Mouse (Mus musculus) limb, embryonic 11.5 days (tissue): ENCODE results near the gene Nrm. TPM values are rescaled to one million over a fixed set of nuclear protein-coding genes. Genes with fewer than 3 reads are reported as not detected.

Experiments
- ATAC-seq: fragments of 200-750 bp; cut with Nextera tagmentation; 2 replicates; pipeline ENCODE4 v1.8.0; 2017; ENCODE audit warnings: low read depth; ENCODE audit not compliant: insufficient number of reproducible peaks, low FRiP score, low TSS enrichment
- DNase-seq: peaks from one replicate; pipeline ENCODE4 v3.0.0-alpha.2; 2015; ENCODE audit warnings: low spot score
- H3K27ac ChIP-seq: fragments of 300-500 bp; sonication (generic); replicated peaks from 2 replicates; pipeline ENCODE4 v1.5.1; 2014; ENCODE audit warnings: low read depth, mild to moderate bottlenecking, low read length
- H3K27me3 ChIP-seq: fragments of 300-500 bp; sonication (generic); 2 replicates; pipeline ENCODE4 v1.6.1; 2014; ENCODE audit warnings: mild to moderate bottlenecking, low read length, mixed read lengths; ENCODE audit not compliant: control insufficient read depth, insufficient read depth
- H3K36me3 ChIP-seq: fragments of 300-500 bp; sonication (generic); 2 replicates; pipeline ENCODE4 v1.6.1; 2014; ENCODE audit warnings: mild to moderate bottlenecking, low read length, moderate library complexity, mixed read lengths; ENCODE audit not compliant: control insufficient read depth, insufficient read depth
- H3K4me1 ChIP-seq: fragments of 300-500 bp; sonication (generic); 2 replicates; pipeline ENCODE4 v1.6.1; 2014; ENCODE audit warnings: low read length, mixed read lengths; ENCODE audit not compliant: control insufficient read depth, insufficient read depth
- H3K4me2 ChIP-seq: fragments of 300-500 bp; sonication (generic); 2 replicates; pipeline ENCODE4 v1.6.1; 2014; ENCODE audit warnings: low read depth, mild to moderate bottlenecking, moderate library complexity; ENCODE audit not compliant: severe bottlenecking
- H3K4me3 ChIP-seq: fragments of 300-500 bp; sonication (generic); 2 replicates; pipeline ENCODE4 v1.5.1; 2014; ENCODE audit warnings: low read depth, low read length
- H3K9ac ChIP-seq: fragments of 300-500 bp; sonication (generic); 2 replicates; pipeline ENCODE4 v1.6.1; 2014; ENCODE audit warnings: mild to moderate bottlenecking, low read length
- H3K9me3 ChIP-seq: fragments of 300-500 bp; sonication (generic); 2 replicates; pipeline ENCODE4 v1.6.1; 2016; ENCODE audit warnings: low read length; ENCODE audit not compliant: control insufficient read depth
- whole genome bisulfite sequencing: fragments of 180-500 bp; shearing (Covaris S2); extraction: QIAGEN DNeasy Blood & Tissue Kit; methylation state at CpG from one replicate; pipeline ENCODE4 v1.1.7; 2014; 5-methylcytosine and 5-hydroxymethylcytosine counted together
- polyA plus RNA-seq: library from polyadenylated mRNA; unstranded; fragments of >200 nt; fragmentation: Nextera tagmentation; extraction: Ambion mirVana; gene quantifications from 2 replicates; pipeline ENCODE4 v1.2.1, GENCODE M21; 2014

Nrm gene
- polyA plus RNA-seq, 1 experiment from 2014 or later = 55.6 TPM

- no peak for ATAC-seq
- 41% methylated on average over 10 of the region's 10 CpGs for WGBS
- Histone ChIP-seq H3K4me3 (no peak overlapping the region), H3K4me2 (peak overlapping the region; percentile 17; the same call in 1 of the 2 replicates), H3K9ac (0 out of 2 replicates have a peak overlapping the region, but pooled peaks have one; percentile 30), H3K36me3 (no peaks in the 10 kb centered on the region), H3K27me3 (0 out of 2 replicates have a peak, but pooled peaks cover 2% of the 10 kb centered on the region), H3K9me3 (no peaks in the 10 kb centered on the region), H3K27ac (0 out of 2 replicates have a peak overlapping the region, but pooled peaks have one; percentile 30), H3K4me1 (peaks cover 8% of the 10 kb centered on the region; the same call in 1 of the 2 replicates)
- peak; percentile 46 for DNase-seq
Observed at GRCm38 (mm10) chr17:35817226-35817625, 43.9 kb upstream of the Nrm start.

GRCm38 (mm10) chr17:35820111-35820510 is 41.0 kb upstream of the Nrm start:
- Histone ChIP-seq H3K9me3 (no peaks in the 10 kb centered on the region), H3K4me1 (peaks cover 14% of the 10 kb centered on the region; the same call in 1 of the 2 replicates), H3K27ac (no peak overlapping the region), H3K36me3 (no peaks in the 10 kb centered on the region), H3K4me2 (no peak overlapping the region), H3K9ac (no peak overlapping the region), H3K4me3 (no peak overlapping the region), H3K27me3 (0 out of 2 replicates have a peak, but pooled peaks cover 2% of the 10 kb centered on the region)
- 84% methylated on average over 5 of the region's 5 CpGs for WGBS
- no peak for ATAC-seq
- no peak for DNase-seq

GRCm38 (mm10) chr17:35821439-35822430 is 39.4 kb upstream of the Nrm start, which contains the start of gene Ier3:
Gene Ier3, plus strand, starts transcription at chr17:35821684.
- DNase-seq (peak; percentile 83), ATAC-seq (no peak)
- H3K9me3 ChIP-seq = no peaks in the 10 kb centered on the region
- peaks cover 14% of the 10 kb centered on the region; the same call in 1 of the 2 replicates for H3K4me1 ChIP-seq
- H3K27ac ChIP-seq = no peak within 1 kb of the TSS
- H3K9ac ChIP-seq = peak within 1 kb of the TSS; percentile 50
- peaks cover 6% of the 10 kb centered on the region; the same call in 1 of the 2 replicates for H3K36me3 ChIP-seq
- peak within 1 kb of the TSS; percentile 66 for H3K4me3 ChIP-seq
- WGBS = under 1% methylated on average over 62 of the region's 62 CpGs
- 0 out of 2 replicates have a peak, but pooled peaks cover 2% of the 10 kb centered on the region for H3K27me3 ChIP-seq
- H3K4me2 ChIP-seq = peak within 1 kb of the TSS; percentile 92

- no peak overlapping the region for H3K27ac ChIP-seq
- ATAC-seq = peak; percentile 0; the same call in 1 of the 2 replicates
Observed at GRCm38 (mm10) chr17:35822564-35822963, 38.6 kb upstream of the Nrm start.

GRCm38 (mm10) chr17:35822964-35823937 is 37.9 kb upstream of the Nrm start, which contains the start of gene Flot1:
Gene Flot1, plus strand, starts transcription at chr17:35823230.
- DNase-seq (peak; percentile 91), ATAC-seq (peak; percentile 88)
- peak within 1 kb of the TSS; percentile 77; the same call in 1 of the 2 replicates for H3K27ac ChIP-seq
- peak within 1 kb of the TSS; percentile 66 for H3K4me3 ChIP-seq
- H3K4me2 ChIP-seq = peak within 1 kb of the TSS; percentile 92
- peaks cover 6% of the 10 kb centered on the region; the same call in 1 of the 2 replicates for H3K4me1 ChIP-seq
- H3K9me3 ChIP-seq = no peaks in the 10 kb centered on the region
- H3K27me3 ChIP-seq = 0 out of 2 replicates have a peak, but pooled peaks cover 2% of the 10 kb centered on the region
- whole genome bisulfite sequencing = under 1% methylated on average over 44 of the region's 47 CpGs
- peak within 1 kb of the TSS; percentile 76 for H3K9ac ChIP-seq
- peaks cover 16% of the 10 kb centered on the region; the same call in 1 of the 2 replicates for H3K36me3 ChIP-seq

More at GRCm38 (mm10) chr17:35822564-35822963, 38.6 kb upstream of the Nrm start:
- Histone ChIP-seq H3K4me2 (peak overlapping the region; percentile 92), H3K9me3 (no peaks in the 10 kb centered on the region), H3K36me3 (peaks cover 11% of the 10 kb centered on the region; the same call in 1 of the 2 replicates), H3K4me3 (peak overlapping the region; percentile 66), H3K4me1 (peaks cover 7% of the 10 kb centered on the region; the same call in 1 of the 2 replicates), H3K9ac (peak overlapping the region; percentile 50), H3K27me3 (0 out of 2 replicates have a peak, but pooled peaks cover 2% of the 10 kb centered on the region)
- 2% methylated on average over 11 of the region's 11 CpGs for WGBS
- no peak for DNase-seq

- Histone ChIP-seq H3K4me1 (peaks cover 6% of the 10 kb centered on the region; the same call in 1 of the 2 replicates), H3K9ac (no peak overlapping the region), H3K9me3 (no peaks in the 10 kb centered on the region), H3K27ac (no peak overlapping the region), H3K4me3 (no peak overlapping the region), H3K27me3 (no peaks in the 10 kb centered on the region), H3K36me3 (peaks cover 16% of the 10 kb centered on the region; the same call in 1 of the 2 replicates), H3K4me2 (peak overlapping the region; percentile 92; the same call in 1 of the 2 replicates)
- no peak for ATAC-seq
- DNase-seq = peak; percentile 52
- WGBS = 43% methylated on average over 7 of the region's 7 CpGs
Observed at GRCm38 (mm10) chr17:35824402-35824801, 36.7 kb upstream of the Nrm start.

- Histone ChIP-seq H3K27ac (no peak overlapping the region), H3K9ac (no peak overlapping the region), H3K4me2 (no peak overlapping the region), H3K27me3 (no peaks in the 10 kb centered on the region), H3K4me3 (no peak overlapping the region), H3K4me1 (peaks cover 10% of the 10 kb centered on the region; the same call in 1 of the 2 replicates), H3K9me3 (no peaks in the 10 kb centered on the region), H3K36me3 (peaks cover 16% of the 10 kb centered on the region; the same call in 1 of the 2 replicates)
- WGBS = 95% methylated on average over 13 of the region's 13 CpGs
- ATAC-seq = no peak
- no peak for DNase-seq
Observed at GRCm38 (mm10) chr17:35825109-35825850, 35.8 kb upstream of the Nrm start.
